Mouse (Mus musculus): ENCODE measurements around the gene Pitpnc1. TPM values are rescaled to one million over a fixed set of nuclear protein-coding genes. Genes with fewer than 3 reads are reported as not detected.

Pitpnc1 gene
- total RNA-seq, 1 experiment from 2014 or later, result 42.8 TPM

- 0 out of 2 replicates have a peak, but pooled peaks have one; percentile 9 for ATAC-seq (replicated peaks; ENCODE audit: low read depth, poor library complexity, severe bottlenecking)
These were observed 23.8 kb downstream of the Pitpnc1 start for GRCm38 (mm10) chr11:107446650-107447049.

- ATAC-seq (replicated peaks; ENCODE audit: low read depth, poor library complexity, severe bottlenecking), result no peak
These were observed 24.8 kb downstream of the Pitpnc1 start for GRCm38 (mm10) chr11:107445683-107446082.

GRCm38 (mm10) chr11:107443121-107444095 is 27.1 kb downstream of the Pitpnc1 start:
- no peak for ATAC-seq (replicated peaks; ENCODE audit: low read depth, poor library complexity, severe bottlenecking)

GRCm38 (mm10) chr11:107441050-107441449 is 29.4 kb downstream of the Pitpnc1 start:
- no peak for ATAC-seq (replicated peaks; ENCODE audit: low read depth, poor library complexity, severe bottlenecking)

GRCm38 (mm10) chr11:107438140-107438539 is 32.4 kb downstream of the Pitpnc1 start:
- no peak for ATAC-seq (replicated peaks; ENCODE audit: low read depth, poor library complexity, severe bottlenecking)

GRCm38 (mm10) chr11:107437723-107438122 is 32.8 kb downstream of the Pitpnc1 start:
- ATAC-seq (replicated peaks; ENCODE audit: low read depth, poor library complexity, severe bottlenecking), result no peak

GRCm38 (mm10) chr11:107435776-107436449 is 34.6 kb downstream of the Pitpnc1 start:
- ATAC-seq (replicated peaks; ENCODE audit: low read depth, poor library complexity, severe bottlenecking), result no peak

GRCm38 (mm10) chr11:107431197-107431965 is 39.1 kb downstream of the Pitpnc1 start:
- no peak for ATAC-seq (replicated peaks; ENCODE audit: low read depth, poor library complexity, severe bottlenecking)

- peak; percentile 46 for ATAC-seq (replicated peaks; ENCODE audit: low read depth, poor library complexity, severe bottlenecking)
These were observed 42.5 kb downstream of the Pitpnc1 start for GRCm38 (mm10) chr11:107428011-107428410.

- no peak for ATAC-seq (replicated peaks; ENCODE audit: low read depth, poor library complexity, severe bottlenecking)
These were observed 46.3 kb downstream of the Pitpnc1 start for GRCm38 (mm10) chr11:107424176-107424575.

- peak; percentile 33 for ATAC-seq (replicated peaks; ENCODE audit: low read depth, poor library complexity, severe bottlenecking)
These were observed 48.1 kb downstream of the Pitpnc1 start for GRCm38 (mm10) chr11:107422356-107422754.

GRCm38 (mm10) chr11:107421751-107422355 is 48.6 kb downstream of the Pitpnc1 start:
- peak; percentile 27; the same call in 1 of the 2 replicates for ATAC-seq (replicated peaks; ENCODE audit: low read depth, poor library complexity, severe bottlenecking)

GRCm38 (mm10) chr11:107419925-107420324 is 50.6 kb downstream of the Pitpnc1 start:
- no peak for ATAC-seq (replicated peaks; ENCODE audit: low read depth, poor library complexity, severe bottlenecking)

GRCm38 (mm10) chr11:107417041-107417583 is 53.4 kb downstream of the Pitpnc1 start:
- peak; percentile 90 for ATAC-seq (replicated peaks; ENCODE audit: low read depth, poor library complexity, severe bottlenecking)

GRCm38 (mm10) chr11:107416561-107416926 is 54.0 kb downstream of the Pitpnc1 start:
- ATAC-seq (replicated peaks; ENCODE audit: low read depth, poor library complexity, severe bottlenecking), result no peak

- no peak for ATAC-seq (replicated peaks; ENCODE audit: low read depth, poor library complexity, severe bottlenecking)
These were observed 54.5 kb downstream of the Pitpnc1 start for GRCm38 (mm10) chr11:107415901-107416560.

GRCm38 (mm10) chr11:107414996-107415747 is 55.3 kb downstream of the Pitpnc1 start:
- ATAC-seq (replicated peaks; ENCODE audit: low read depth, poor library complexity, severe bottlenecking), result no peak

GRCm38 (mm10) chr11:107413251-107413655 is 57.2 kb downstream of the Pitpnc1 start:
- no peak for ATAC-seq (replicated peaks; ENCODE audit: low read depth, poor library complexity, severe bottlenecking)

Measured in common myeloid progenitor, adult 5-6 weeks (primary cell).